Mouse (Mus musculus): ENCODE measurements around the gene Cdk19. TPM values are rescaled to one million over a fixed set of nuclear protein-coding genes. Genes with fewer than 3 reads are reported as not detected.

The Cdk19 gene
- polyA plus RNA-seq, 1 experiment: 18.2 TPM

DNA sequence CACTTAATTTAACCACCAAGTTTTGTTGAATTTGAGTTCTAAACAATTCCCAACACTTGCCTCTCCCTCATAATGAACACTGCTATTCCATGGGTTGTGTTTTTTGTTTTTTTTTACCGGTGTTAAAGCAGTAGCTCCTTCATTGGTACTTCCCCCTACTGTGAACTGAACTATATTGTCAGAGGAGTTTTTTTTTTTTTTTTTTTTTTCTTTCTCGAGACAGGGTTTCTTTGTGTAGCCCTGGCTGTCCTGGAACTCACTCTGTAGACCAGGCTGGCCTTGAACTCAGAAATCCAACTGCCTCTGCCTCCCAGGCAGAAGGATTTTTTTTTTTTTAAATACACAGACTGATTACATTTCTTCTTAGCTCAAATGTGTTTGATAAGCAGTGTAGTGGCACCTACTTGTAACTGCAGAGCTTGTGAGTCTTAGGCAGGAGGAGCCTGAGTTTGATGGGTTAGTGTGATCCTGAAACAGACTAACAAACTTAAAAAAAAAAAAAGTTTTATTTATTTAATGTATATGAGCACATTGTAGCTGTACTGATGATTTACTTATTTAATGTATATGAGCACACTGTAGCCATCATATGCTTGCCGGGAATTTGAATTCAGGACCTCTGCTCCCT is 7.5 kb downstream of the Cdk19 start:
- WGBS: 53% methylated on average over 3 of the region's 3 CpGs
- Histone ChIP-seq H3K27ac (ENCODE audit: control insufficient read depth, insufficient read depth, low read depth, low read length, poor library complexity) (no peak overlapping the region), H3K4me1 (ENCODE audit: control insufficient read depth, insufficient read depth, low read length) (no peaks in the 10 kb centered on the region), H3K4me3 (replicated peaks; ENCODE audit: control insufficient read depth, low read depth, low read length) (no peak overlapping the region)
- TF ChIP-seq CTCF (IDR thresholded peaks at IDR 0.05; ENCODE audit: control insufficient read depth, insufficient read depth, low read length): no peak
- no peak for TF ChIP-seq POLR2A (IDR thresholded peaks at IDR 0.05; ENCODE audit: borderline replicate concordance, control insufficient read depth, low read depth, low read length)

DNA sequence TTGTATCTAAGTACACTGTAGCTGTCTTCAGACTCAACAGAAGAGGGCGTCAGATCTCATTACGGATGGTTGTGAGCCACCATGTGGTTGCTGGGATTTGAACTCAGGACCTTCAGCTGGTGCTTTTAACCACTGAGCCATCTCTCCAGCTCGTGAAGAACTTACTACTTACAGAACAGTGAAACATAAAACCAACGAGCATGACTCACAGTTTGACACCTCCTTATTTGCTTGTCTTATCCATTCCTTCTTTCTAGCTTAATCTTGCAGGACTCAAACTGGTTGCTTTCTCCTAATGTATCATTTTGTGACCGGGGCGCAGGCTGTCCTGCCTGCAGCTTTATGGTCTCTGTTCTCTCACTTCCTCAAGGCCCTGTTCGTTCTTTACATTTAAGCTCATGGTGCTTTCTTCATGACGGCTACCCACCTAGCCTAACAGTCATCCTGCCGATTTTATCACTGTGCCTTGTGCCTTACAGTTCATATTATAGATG is 8.1 kb downstream of the Cdk19 start:
- H3K4me1 ChIP-seq (ENCODE audit: control insufficient read depth, insufficient read depth, low read length): no peaks in the 10 kb centered on the region
- no peak overlapping the region for H3K4me3 ChIP-seq (replicated peaks; ENCODE audit: control insufficient read depth, low read depth, low read length)
- 42% methylated on average over 9 of the region's 9 CpGs for WGBS

DNA sequence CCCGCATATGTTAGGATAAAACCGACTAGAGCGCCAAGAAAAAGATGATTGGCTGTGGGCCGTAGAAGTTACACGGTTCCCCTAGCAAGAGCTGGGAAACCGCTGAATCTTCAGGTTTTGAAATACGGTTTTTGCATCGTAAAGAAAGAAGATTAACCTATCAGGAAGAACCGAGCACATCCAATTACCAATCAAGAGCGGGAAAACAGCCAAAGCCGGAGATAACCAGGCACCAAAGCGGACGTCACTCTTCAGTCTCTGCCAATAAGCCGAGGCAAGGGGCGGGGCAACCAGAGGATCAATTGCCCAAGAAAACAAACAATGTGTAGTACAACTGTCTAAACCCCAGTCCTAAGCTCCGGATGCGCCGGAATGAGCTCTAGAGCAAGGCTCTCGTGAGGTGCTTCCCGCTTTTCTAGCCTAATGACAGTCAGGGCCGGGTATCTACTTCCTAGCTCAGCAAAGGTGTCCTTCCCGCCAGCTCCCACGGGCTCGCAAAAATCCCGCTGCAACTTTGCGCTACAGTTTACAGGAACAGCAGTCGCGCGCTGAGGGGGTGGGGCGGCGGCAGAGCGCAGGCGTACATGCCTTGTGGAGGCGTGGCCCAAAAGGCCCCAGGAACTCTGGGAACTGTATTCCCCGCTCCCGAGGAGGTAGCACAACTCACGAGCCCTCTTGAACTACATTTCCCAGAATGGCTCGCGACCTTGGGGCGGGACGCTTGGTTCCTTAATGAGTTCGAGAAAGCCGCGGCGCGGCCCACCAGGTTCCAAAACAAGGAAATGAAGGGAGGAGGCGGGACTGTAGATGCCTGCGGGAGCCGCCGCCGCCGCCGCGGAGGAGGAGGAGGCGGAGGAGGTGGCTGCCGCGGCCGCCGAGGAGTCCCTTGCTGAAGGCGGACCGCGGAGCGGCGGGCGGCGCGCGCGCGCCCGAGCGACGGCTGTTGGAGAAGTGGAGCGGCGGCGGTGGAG is 9.5 kb downstream of the Cdk19 start:
- H3K4me1 ChIP-seq (ENCODE audit: control insufficient read depth, insufficient read depth, low read length): no peaks in the 10 kb centered on the region
- H3K27ac ChIP-seq (ENCODE audit: control insufficient read depth, insufficient read depth, low read depth, low read length, poor library complexity): peak overlapping the region; percentile 98
- peak overlapping the region; percentile 87 for H3K4me3 ChIP-seq (replicated peaks; ENCODE audit: control insufficient read depth, low read depth, low read length)
- TF ChIP-seq POLR2A (IDR thresholded peaks at IDR 0.05; ENCODE audit: borderline replicate concordance, control insufficient read depth, low read depth, low read length) (peak; percentile 62), CTCF (IDR thresholded peaks at IDR 0.05; ENCODE audit: control insufficient read depth, insufficient read depth, low read length) (no peak)
- under 1% methylated on average over 76 of the region's 76 CpGs for WGBS

More for the DNA sequence above, 8.1 kb downstream of the Cdk19 start:
- TF ChIP-seq POLR2A (IDR thresholded peaks at IDR 0.05; ENCODE audit: borderline replicate concordance, control insufficient read depth, low read depth, low read length): no peak
- TF ChIP-seq CTCF (IDR thresholded peaks at IDR 0.05; ENCODE audit: control insufficient read depth, insufficient read depth, low read length): no peak
- H3K27ac ChIP-seq (ENCODE audit: control insufficient read depth, insufficient read depth, low read depth, low read length, poor library complexity): peak overlapping the region; percentile 5; the same call in 1 of the 2 replicates

DNA sequence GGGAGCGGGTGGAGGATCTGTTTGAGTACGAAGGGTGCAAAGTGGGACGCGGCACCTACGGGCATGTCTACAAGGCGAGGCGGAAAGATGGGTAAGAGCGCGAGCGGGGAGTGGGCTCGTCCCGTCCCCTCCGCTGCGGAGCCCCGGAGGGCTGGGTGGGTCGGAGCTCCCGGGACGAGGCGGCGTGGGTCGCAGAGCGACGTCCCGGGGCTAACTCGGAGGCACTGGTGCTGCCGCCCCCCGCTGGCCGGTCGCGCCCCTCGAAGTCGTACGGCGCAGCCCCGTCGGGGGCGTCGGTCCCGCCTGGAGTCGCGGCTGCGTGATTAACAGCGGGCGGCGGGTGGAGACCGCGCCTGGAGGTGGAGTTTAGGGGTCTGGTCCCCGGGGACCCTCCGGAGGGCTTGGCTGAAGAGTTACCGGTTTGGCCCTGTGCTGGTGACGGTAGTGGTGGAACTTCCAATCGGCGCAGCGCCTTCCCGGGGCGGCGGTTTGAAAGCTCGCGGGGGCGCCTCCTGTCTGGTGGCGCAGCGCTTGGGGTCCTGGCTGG is 10.3 kb downstream of the Cdk19 start:
- Histone ChIP-seq H3K4me3 (replicated peaks; ENCODE audit: control insufficient read depth, low read depth, low read length) (peak overlapping the region; percentile 87), H3K4me1 (ENCODE audit: control insufficient read depth, insufficient read depth, low read length) (no peaks in the 10 kb centered on the region), H3K27ac (ENCODE audit: control insufficient read depth, insufficient read depth, low read depth, low read length, poor library complexity) (peak overlapping the region; percentile 98)
- WGBS: 1% methylated on average over 62 of the region's 62 CpGs
- TF ChIP-seq CTCF (IDR thresholded peaks at IDR 0.05; ENCODE audit: control insufficient read depth, insufficient read depth, low read length) (0 out of 2 replicates have a peak, but pooled peaks have one; percentile 0), POLR2A (IDR thresholded peaks at IDR 0.05; ENCODE audit: borderline replicate concordance, control insufficient read depth, low read depth, low read length) (no peak)

GRCm38 (mm10) chr10:40350245-40350932 is 11.0 kb downstream of the Cdk19 start:
- Histone ChIP-seq H3K4me1 (ENCODE audit: control insufficient read depth, insufficient read depth, low read length) (no peaks in the 10 kb centered on the region), H3K4me3 (replicated peaks; ENCODE audit: control insufficient read depth, low read depth, low read length) (peak overlapping the region; percentile 87), H3K27ac (ENCODE audit: control insufficient read depth, insufficient read depth, low read depth, low read length, poor library complexity) (peak overlapping the region; percentile 98; the same call in 1 of the 2 replicates)
- WGBS: 37% methylated on average over 12 of the region's 12 CpGs
- no peak for TF ChIP-seq CTCF (IDR thresholded peaks at IDR 0.05; ENCODE audit: control insufficient read depth, insufficient read depth, low read length)
- no peak for TF ChIP-seq POLR2A (IDR thresholded peaks at IDR 0.05; ENCODE audit: borderline replicate concordance, control insufficient read depth, low read depth, low read length)

DNA sequence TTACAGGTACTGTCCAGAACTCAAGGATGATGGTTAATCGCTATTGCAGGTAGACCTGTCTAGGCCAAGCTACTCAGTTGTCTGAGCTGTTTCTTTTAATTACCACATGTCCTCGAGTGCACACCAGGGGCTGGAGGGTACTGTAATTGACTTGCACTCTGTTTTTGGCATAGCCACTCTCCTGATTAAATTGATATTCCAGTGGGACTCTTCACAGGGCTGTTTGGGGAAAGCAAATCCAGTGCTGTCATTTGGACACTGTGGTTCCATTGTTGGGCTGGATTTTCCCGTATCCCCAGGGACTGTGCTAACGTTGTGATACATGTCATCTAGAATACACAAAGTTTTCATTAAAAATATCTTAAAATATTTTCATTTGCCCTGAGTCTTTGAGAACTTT is 11.8 kb downstream of the Cdk19 start:
- no peaks in the 10 kb centered on the region for H3K4me1 ChIP-seq (ENCODE audit: control insufficient read depth, insufficient read depth, low read length)
- WGBS: 68% methylated on average over 4 of the region's 4 CpGs
- no peak overlapping the region for H3K4me3 ChIP-seq (replicated peaks; ENCODE audit: control insufficient read depth, low read depth, low read length)
- TF ChIP-seq POLR2A (IDR thresholded peaks at IDR 0.05; ENCODE audit: borderline replicate concordance, control insufficient read depth, low read depth, low read length) (no peak), CTCF (IDR thresholded peaks at IDR 0.05; ENCODE audit: control insufficient read depth, insufficient read depth, low read length) (no peak)
- no peak overlapping the region for H3K27ac ChIP-seq (ENCODE audit: control insufficient read depth, insufficient read depth, low read depth, low read length, poor library complexity)

- no peaks in the 10 kb centered on the region for H3K4me1 ChIP-seq (ENCODE audit: control insufficient read depth, insufficient read depth, low read length)
- WGBS: 78% methylated on average over 9 of the region's 9 CpGs
- H3K4me3 ChIP-seq (replicated peaks; ENCODE audit: control insufficient read depth, low read depth, low read length): no peak overlapping the region
- TF ChIP-seq CTCF (IDR thresholded peaks at IDR 0.05; ENCODE audit: control insufficient read depth, insufficient read depth, low read length) (no peak), POLR2A (IDR thresholded peaks at IDR 0.05; ENCODE audit: borderline replicate concordance, control insufficient read depth, low read depth, low read length) (no peak)
- no peak overlapping the region for H3K27ac ChIP-seq (ENCODE audit: control insufficient read depth, insufficient read depth, low read depth, low read length, poor library complexity)
Observed at GRCm38 (mm10) chr10:40354081-40354480, 14.7 kb downstream of the Cdk19 start.

All from bone marrow, adult 2 months (tissue).